Mouse (Mus musculus): Measurements from ENCODE around the gene Synj2.
"Not testable (repeated sequence)": the region's sequence is repeated elsewhere in the genome, so short reads cannot be mapped to it uniquely, and the experiment has no call there.

The Synj2 gene

DNA sequence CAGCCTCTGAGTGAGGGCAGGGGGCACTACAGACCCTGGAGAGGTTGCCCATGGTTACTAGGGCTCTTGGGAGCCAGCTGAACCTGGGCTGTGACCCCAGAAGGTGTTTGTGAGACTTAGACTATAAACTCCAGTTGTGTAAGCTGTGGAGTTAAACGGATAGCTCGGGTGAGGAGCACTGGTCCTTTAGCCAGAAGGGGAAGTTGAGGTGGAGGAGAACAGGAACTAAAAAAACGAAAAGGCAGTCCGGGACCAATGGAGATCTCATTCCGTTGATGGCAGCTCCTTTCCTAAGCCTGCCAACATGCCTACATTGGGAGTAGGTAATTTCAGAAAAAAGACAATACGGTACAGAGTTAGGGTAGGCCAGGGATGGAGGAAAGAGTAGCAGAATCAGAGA lies 60.3 kb downstream of the Synj2 start:
- DNase-seq (ENCODE audit: low read depth), result no peak

DNA sequence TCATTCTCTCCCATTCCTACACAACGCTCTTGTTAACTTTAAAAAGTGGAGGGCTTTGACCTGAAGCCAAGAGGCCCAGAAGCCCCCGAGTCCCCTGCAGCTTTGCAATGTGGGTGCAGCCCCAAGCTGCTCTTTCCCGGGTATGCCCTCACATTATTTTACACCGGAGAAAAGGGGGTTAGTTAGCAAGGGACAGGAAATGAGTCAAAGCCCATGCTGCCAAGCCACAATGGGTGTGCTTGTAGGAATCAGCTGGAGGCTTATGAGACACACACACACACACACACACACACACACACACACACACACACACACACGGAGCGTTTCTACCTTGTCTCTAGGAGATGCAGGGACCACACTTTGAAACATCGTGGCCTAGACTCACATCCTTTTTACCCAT lies 60.8 kb downstream of the Synj2 start:
- DNase-seq (ENCODE audit: low read depth), result no peak

DNA sequence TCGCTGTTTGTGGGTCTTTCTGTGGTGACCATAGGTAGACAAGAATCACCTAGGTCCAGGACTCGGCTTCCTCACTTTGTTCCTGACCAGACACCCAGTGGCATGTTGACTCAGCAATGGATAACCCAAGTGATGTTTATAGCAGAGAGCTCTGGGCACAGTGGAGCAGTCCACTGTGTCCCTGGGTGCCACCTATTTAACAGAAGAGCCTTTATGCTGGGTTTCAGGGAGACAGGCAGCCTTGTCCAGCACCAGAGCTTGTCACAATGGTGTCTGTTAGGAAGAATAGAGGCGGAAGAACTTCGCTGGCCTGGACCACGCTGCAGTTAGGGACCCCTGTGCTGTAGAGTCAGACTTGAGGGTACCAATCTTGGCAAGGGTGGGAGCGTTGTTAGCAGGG lies 61.5 kb downstream of the Synj2 start:
- no peak for DNase-seq (ENCODE audit: low read depth)

DNA sequence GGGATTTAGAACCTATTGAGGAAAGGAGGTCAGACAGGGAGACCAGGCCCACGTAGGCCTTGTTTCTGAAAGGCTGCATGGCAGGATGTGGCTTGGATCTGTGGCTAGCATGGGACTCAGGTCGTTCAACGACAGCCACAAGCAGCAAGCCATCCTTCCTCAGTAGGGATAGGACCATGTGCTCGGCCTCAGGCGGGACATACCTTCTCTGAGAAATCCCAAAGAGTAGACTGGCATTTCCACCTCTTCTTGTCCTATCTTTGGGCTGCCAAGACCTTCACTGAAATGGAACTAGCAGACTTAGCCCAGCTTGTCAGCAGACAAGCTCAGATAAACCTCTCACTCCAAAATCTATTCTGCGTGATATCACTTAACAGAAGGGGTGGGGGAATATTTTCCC lies 62.6 kb downstream of the Synj2 start:
- no peak for DNase-seq (ENCODE audit: low read depth)

DNA sequence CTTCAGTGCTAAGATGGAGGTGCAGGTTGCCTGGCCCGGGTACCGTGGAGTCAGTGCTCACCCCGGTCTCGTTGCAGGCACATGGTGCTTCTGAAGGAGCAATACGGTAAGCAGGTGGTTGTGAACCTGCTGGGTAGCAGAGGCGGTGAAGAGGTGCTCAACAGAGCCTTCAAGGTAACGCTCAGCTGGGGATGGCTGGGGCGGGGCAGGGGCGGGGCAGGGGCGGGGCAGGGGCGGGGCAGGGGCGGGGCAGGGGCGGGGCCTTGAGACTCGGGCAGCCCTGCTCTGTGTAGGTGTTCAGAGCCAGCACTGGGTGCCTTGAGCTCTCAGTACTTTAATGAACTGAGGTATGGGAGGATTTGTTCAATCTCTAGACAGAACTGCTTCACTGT lies 64.2 kb downstream of the Synj2 start:
- DNase-seq (ENCODE audit: low read depth), result no peak

DNA sequence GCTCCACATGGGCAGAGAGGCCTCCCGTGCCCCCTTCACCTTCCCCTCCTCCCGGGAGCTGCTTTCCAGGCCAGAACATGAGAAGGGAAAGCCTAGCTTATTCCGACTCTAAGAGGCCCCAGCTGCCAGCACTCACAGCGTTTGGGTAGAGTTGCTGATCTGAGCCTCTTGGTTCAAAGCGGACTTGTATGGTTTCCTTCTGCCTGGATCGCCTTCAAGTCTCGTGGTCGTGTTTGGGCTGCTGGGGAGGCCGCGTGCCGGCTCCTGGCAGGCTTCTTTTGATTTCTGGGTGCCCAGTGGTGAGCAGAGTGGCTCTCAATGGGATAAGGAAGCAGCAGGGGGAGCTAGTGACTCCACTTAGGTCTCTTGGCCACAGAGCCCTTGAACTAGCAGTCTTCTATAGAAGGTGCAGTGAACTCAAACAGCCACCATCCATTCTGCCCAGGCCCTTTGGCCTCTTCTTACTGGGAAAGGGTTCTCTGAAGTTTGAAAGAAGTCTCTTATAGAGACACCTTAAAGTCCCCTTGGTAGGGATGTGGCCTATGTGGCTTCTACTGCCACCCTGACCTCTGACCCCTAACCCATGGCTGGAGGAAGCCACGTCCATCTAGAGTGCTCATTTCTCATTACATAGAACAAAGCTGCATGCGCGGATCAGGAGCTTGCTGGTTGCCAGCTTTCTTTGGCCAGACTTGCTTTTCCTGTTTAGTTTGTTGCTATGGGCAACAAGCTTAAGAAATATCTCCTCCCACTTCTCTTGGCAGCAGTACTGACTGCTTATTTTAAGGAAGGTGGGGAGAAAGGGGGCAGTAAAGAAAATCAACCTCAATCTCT lies 64.8 kb downstream of the Synj2 start:
- DNase-seq (ENCODE audit: low read depth), result peak; percentile 53

DNA sequence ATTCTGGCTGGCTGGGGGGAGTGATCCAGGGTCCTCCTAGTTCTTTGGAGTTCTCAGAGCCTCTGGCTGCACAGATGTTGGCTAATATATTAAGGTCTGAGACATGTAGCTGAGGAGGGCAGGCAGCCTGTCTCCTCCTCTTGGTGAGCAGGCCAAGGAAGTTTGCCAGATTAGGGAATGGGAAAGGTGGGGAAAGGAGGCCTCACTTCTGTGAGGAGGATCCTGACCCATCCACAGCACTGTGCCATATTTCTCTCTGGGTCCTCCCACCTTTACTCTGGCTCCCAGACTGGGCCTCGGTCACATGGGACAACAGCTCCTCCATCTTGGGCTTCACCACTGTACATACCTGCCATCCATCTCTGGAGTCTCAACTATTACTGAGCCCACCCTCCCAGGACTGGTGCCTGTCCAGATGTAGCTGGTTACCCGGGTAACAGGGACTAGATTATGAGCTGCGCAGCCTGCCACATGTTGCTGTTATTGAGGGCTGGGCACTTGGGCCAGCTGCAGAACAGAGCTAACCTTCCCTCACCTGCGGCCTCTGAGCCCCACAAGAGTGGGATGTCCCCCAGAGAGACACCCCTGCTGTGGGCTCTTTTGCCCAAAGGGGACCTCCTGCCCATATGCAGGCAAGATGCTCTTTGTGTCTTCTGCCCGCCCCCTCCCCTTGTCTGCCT lies 66.2 kb downstream of the Synj2 start:
- no peak for DNase-seq (ENCODE audit: low read depth)

DNA sequence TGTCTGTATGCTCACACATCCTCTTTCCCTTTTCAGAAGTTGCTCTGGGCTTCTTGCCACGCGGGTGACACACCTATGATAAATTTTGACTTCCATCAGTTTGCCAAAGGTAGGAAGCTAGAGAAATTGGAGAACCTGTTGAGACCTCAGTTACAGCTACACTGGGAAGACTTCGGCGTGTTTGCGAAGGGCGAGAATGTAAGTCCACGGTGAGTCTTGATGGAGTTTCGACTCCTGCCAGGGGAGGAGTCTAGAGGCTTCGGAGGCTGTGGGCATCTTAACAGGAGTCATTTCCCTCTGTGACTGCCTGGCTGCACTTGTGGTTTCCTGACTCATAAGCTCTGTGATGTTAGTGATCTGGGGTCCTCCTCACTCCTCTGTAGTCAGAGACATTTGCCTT lies 66.8 kb downstream of the Synj2 start:
- DNase-seq (ENCODE audit: low read depth), result peak; percentile 62

DNA sequence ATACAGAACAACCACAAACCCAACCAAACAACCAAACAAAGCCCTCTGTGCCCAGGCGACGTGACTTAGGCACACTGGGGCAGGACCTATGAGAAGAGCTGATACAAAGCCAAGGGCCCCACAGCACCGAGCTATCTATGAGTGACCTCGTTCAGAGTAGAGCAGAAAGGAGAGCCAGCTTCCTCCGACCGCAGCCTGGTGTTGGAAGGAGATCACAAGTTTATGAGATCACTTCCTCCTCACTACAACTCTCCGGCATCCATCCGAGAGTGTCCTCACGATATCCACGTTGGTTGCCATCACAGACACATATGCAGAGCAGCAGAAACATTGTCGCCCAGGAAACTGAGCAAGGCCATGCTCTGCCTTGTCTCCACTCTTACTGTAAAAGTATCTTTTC lies 67.5 kb downstream of the Synj2 start:
- peak; percentile 39 for DNase-seq (ENCODE audit: low read depth)

DNA sequence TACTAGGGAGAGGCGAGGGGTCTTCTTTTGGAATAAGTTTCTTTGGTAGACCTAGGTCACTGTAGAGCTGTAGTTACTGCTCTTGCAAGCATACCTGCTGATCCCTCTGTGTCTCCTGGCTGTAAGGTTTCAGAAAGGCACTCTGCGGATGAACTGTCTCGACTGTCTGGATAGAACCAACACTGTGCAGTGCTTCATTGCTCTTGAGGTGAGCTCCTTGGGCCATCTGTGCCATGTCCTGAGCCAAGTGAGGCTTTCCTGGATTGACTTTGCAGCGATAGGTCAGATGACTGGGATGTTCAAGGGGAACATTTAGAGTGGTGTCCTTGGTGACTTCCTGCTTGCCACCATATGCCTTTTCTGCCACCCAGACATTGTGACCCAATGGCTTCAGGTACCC lies 68.5 kb downstream of the Synj2 start:
- no peak for DNase-seq (ENCODE audit: low read depth)

DNA sequence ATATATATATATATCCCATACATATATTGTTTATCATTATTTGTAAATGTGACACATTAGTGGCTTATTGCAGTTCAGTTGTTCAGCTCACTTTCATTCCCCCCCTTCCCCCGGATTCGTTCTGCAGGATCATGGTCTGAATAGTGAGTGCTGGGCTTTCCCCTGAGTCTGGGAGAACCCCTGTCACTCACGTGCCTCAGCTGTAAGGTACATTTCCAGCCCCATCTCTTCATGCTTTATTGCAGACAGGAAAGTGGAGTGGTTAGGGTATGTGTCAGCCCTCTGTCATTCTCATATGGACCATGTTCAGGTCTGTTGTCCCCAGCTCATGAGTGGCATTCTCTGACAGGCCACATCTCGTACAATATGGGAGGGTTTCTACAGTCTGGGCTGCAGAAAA lies 72.0 kb downstream of the Synj2 start:
- DNase-seq (ENCODE audit: low read depth), result no peak

DNA sequence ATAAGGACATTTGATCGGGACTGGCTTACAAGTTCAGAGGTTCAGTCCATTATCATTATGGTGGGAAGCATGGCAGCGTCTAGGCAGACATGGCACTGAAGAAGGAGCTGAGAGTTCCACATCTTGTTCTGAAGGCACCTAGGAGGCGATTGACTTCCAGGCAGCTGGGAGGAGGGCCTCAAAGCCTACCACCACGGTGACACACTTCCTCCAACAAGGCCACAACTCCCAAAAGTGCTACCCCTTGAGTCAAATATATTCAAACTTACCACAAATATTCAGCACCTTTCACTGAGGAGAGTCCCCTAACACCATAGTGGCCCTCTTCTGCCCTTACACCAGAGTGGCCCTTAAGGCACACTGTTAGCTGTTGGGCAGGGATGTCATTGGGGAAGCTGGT lies 73.9 kb downstream of the Synj2 start:
- DNase-seq (ENCODE audit: low read depth), result no peak

DNA sequence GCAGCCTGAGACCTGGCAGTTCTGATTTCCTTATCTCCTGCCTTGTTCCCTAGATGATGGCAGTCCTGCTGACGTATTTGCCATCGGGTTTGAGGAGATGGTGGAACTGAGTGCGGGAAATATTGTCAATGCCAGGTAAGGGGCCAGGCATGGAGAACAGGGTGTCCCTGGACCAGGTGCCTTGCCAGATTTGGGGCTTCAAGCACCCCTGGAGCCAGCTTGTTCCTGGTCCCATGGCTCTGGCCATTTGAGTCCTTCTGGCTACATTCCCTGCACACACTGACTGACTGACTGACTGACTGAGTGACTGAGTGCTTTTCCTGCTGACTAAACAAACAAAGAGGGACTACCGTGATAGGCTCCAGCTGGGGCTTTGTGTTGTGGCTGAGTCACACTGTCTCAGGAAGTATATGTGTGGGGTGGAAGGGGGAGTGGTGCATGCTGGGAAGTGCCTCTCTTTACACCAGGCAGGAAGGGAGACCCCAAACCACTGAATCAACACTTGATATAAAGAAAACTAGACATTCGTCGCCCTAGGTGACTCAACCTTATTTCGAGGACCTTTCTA lies 75.2 kb downstream of the Synj2 start:
- DNase-seq (ENCODE audit: low read depth), result no peak

DNA sequence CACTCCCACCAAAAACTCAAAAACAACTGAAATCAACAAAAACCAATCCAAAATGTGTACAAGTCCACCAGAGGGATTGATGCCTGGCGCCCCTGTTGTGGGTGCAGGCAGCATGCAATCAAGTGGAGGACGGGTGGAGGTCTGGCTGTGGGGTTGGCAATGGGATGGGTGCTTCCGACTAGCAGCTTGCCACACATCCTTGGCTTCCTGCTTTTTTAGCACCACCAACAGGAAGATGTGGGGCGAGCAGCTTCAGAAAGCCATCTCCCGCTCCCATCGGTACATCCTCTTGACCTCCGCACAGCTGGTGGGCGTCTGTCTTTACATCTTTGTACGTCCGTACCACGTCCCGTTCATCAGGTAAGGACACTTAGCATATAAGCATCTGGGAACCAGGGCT lies 76.2 kb downstream of the Synj2 start:
- no peak for DNase-seq (ENCODE audit: low read depth)

DNA sequence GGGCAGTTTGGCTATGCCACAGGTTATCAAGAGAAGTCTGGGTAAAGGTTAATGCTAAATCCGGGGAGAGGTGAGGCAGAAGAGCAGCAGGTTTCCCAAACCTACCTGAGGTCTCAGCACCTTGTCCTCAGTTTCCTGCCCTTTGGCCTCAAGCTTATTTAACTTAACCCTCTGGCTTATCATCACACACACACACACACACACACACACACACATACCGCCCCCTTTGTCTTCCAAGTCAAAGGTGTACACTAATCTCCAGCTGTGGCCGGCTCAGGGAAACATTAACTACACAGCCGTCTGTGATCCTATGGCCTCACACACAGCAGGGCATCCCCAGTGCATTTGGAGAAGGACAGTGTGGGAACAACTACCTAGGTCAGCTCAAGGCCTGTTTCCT lies 77.3 kb downstream of the Synj2 start:
- DNase-seq (ENCODE audit: low read depth), result no peak

DNA sequence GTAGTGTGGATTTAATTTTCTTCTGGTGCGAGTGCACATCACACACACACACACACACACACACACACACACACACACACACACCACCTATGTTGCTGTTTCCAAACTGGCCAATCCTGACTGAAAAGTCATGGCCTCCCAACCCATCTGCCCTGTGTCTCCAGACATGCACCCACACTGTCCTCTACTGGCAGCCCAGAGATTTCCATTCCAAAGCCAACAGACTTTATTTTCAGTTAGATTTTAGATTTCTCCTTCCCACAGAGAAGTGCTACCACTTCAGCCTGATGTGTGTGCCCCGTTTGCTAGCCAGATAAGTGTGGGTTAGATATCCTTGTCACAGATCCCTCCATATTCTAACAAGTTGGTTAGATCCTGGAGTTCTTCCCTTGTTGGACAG lies 78.7 kb downstream of the Synj2 start:
- peak; percentile 28 for DNase-seq (ENCODE audit: low read depth)

DNA sequence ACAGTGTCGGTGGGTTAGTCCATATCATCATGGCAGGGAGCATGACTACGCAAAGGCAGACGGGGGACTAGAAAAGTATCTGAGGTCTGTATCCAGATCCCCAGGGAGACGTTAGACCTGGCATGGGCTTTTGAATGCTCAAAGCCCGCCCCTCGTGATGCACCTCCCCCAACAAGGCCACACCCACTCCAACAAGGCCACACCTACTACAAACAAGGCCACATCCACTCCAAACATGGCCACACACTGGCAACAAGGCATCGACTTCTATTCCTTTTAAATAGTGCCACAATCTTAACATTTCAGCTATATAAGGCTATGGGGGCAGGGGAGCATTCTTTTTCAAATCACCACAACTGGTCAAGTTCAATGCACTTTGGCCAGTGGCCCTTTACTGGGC lies 79.6 kb downstream of the Synj2 start:
- DNase-seq (ENCODE audit: low read depth), result no peak

DNA sequence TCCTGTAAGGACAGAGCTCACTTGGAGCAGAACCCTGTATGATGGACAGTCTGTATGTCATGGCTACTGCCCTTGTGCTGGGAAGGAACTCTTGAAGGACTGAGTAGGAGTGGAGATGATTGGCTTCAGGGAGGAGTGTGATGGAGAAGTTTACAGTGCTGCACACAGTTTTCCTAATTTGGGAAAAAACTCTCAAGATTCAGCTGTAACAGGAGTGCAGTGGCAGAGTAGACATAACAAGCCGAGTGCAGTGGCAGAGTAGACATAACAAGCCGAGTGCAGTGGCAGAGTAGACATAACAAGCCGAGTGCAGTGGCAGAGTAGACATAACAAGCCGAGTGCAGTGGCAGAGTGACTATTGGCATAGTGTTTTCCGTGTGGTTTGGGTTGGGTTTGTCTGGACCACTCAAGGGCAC lies 80.3 kb downstream of the Synj2 start:
- DNase-seq (ENCODE audit: low read depth), result not testable (repeated sequence)

DNA sequence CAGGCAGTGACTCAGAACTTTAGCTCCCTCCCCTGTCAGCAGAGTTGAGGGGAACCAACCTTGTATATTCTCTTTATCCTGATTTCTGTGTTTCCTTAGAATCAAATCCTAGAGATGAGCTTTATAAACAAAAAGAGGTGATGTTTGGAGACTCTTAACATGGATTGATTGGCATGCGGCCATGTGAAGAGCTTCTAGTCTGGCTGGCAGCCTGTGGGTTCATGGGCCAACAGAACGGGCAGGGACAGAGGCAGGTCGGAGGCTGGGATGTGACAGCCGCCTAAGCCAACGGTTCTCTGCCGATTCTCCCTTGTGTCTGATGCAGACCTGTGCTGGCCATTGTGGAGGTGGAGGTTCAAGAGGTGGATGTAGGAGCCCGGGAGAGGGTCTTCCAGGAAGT lies 84.8 kb downstream of the Synj2 start:
- no peak for DNase-seq (ENCODE audit: low read depth)

DNA sequence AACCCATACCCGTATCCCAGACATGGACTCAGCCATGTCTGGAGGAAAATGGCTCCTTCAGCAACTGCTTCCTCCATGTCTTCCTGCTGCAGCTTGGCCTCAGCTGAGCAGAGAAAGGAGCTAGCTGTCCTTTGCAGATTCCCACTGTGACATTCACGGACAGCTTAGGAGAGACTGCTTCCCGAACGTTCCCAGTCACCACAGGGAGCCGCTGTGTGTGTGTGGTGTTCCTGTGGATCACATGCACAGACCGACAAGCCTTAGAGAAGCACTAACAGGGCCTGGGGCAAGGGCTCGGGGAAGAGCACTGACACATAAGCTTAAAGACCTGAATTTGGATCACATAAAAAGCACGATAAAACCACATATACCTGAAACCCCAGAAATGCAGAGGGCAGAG lies 94.6 kb downstream of the Synj2 start:
- DNase-seq (ENCODE audit: low read depth), result no peak

DNA sequence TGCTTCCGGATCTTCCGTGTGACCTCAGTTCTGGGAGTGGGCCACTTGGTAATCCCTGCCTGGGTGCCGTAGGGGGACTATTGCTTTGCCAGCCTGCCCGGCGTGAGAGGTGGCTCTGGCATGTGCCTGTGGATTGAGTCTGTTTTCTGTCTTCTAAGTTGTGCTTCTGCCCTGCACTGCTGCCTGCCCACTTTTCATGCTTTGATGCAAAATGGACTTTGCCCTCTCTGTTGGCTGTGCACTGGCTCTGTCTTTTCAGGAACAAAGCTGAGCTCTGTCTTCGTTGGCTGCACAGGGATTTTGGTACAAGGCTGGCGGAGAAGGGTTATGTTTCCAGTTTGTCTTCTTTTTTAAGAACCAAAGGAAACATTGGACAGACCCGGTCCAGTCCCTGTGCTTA lies 95.4 kb downstream of the Synj2 start:
- no peak for DNase-seq (ENCODE audit: low read depth)

DNA sequence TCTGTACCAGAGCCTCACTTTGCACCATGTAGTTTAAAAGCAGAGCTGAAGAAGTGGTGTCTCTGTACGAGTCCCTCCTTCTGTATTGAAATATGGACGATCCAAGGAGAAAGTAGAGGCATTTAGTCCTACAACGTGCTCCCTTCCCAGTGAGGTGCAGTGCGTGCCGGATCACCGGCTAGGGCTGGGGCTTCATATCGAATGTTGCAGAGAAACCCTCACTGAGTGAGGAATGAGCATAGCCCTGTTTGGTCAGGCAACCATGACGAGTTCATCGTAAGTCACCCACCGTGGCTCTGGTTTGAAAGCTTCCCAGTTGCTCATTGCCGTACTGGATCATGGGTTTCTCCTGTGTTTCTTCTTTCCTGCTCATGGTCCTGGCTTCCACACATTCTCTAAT lies 95.8 kb downstream of the Synj2 start:
- no peak for DNase-seq (ENCODE audit: low read depth)

DNA sequence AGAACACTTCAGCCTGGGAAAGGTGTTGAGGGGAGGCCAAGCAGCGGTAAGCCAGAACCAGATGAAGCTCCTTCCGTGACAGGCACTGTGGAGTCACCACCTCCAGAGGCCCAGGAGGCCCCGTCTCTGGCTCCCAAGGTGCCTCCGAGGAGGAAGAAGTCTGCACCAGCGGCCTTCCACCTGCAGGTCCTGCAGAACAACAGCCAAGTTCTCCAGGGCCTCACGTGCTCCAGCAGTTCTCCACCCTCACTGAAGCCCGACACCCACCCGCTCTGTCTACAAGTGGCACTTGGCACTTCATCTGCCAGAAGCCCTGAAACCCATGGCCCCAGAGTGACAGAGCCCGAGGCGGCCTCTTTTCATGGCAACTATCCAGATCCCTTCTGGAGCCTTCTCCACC lies 96.4 kb downstream of the Synj2 start:
- DNase-seq (ENCODE audit: low read depth), result no peak

DNA sequence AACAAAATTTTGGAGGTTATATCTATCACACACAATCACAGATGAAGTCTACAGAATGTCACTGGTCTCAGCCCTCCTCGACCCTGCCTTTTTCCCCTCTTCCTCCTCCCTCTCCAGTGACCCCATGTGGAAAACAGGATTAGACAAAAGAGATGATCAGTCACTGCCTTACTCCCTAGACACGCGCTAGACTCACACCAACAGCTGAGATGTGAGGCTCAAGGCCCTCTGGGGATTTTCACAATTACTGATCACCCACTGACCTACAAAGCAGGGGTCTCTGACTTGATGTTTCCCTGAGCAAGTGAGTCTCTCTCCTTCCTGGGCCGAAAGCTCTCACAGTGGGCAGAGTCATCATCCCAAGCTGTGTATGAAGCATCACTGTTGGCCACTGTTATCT lies 111.7 kb downstream of the Synj2 start:
- DNase-seq (ENCODE audit: low read depth), result no peak

Measured in induced T-regulatory cell, adult 2 months (primary cell).